Mouse (Mus musculus) layer of hippocampus, postnatal 10 days (tissue): ENCODE measurements around the gene Slc12a8. TPM values are rescaled to one million over a fixed set of nuclear protein-coding genes. Genes with fewer than 3 reads are reported as not detected.
"Not testable (repeated sequence)": the region's sequence is repeated elsewhere in the genome, so short reads cannot be mapped to it uniquely, and the experiment has no call there.

ENCODE experiments used
- DNase-seq, 2 experiments: peaks; one replicate each; pipeline ENCODE4 v3.0.0; 2021; ENCODE audit warnings: low spot score in 2 of 2
- long read RNA-seq: library from polyadenylated mRNA; stranded (forward); transcript quantifications from one replicate; pipeline ENCODE4 v2.0.0, GENCODE M21; 2023
- total RNA-seq, 2 experiments: library from RNA; stranded (reverse); gene quantifications; 2 replicates each; pipeline ENCODE4 v1.2.3; 2021

Slc12a8 gene
- total RNA-seq, result 1 to 10 TPM; 1.2 to 1.6 TPM
- long read RNA-seq, partial matches to known transcripts, result 0 of 1 reads
- long read RNA-seq, other reads (novel, unspliced or antisense), result 1 of 1 reads

- DNase-seq, result peak; percentile 26 to 47
Measured at GRCm38 (mm10) chr16:33516807-33517565, at the start of gene Slc12a8. Slc12a8 (plus strand) TSS chr16:33517328.

DNA sequence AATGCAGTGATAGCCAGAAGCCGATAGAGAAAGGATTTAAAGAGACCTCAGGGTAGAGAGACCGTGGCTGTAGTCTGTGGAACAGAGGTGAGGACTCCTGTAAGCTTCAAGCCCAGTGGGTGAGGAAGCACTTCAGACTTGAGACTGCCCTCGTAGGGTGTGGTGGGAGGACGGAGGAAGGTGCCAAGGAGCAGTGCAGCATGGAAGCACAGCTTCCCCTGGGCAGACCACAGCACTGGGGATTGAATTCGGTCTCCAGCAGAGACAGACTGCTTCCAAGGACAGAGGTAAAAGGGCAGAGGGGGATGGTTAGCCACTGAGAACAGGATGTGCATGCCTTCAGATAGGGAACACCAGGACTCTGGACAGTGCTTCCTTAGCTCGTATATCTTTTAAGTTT lies 49.7 kb upstream of the Slc12a8 start:
- no peak for DNase-seq

DNA sequence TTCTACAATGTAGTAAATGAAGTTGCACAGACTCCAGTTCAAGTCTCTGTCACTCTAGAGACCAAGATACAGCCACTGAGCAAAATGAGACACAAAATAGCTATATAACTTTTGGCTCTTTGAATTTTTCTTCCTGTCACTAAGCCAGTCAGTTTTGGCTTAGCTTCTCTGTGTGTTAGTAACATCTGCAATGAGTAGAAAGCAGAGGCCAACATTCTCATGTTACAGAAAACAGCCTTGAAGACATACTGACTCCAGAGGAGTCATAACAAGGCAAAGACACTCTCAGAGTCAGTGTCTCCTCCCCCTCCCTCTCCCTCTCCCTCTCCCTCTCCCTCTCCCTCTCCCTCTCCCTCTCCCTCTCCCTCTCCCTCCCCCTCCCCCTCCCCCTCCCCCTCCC lies 47.2 kb upstream of the Slc12a8 start:
- DNase-seq, result no peak

- DNase-seq, result no peak
Measured at GRCm38 (mm10) chr16:33474381-33474780, 42.7 kb upstream of the Slc12a8 start.

DNA sequence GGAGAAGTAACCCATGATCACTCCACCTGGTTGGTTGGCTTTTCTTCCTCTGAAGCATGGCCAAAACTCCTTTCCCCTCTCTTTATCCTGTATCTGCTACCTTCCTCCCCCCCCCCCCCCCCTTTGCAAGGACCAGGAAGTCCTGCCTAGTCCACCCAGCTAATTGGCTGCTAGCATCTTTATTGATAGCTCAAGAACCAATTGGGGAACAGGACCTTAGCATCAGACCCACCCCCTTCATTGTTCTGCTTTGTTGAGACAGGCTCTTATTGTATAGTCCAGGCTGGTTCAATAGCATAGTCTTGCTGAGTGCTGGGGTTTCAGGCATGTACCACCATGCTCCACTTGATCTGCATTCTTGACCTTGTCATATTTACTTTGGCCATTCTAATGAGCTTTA lies 37.2 kb upstream of the Slc12a8 start:
- no peak for DNase-seq

DNA sequence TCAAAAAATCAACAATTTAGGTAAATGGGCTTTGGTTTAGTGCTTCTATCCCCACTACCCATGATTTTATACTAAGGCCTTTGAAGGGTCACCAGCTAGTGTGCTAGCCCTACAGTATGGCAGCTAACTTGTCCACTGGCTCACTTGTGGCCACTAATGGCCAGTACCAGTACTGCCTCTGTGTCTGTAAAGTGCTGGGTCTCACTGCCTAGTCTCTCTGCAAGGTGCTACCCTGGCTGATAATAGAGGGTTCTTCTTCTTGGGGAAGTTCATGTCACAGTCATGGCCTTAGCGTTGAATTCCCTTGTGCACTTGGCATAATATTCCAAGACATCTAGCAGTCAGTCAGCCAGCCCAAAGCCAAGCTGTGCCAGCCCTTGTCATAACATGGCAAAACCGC lies 36.0 kb upstream of the Slc12a8 start:
- DNase-seq, result no peak

DNA sequence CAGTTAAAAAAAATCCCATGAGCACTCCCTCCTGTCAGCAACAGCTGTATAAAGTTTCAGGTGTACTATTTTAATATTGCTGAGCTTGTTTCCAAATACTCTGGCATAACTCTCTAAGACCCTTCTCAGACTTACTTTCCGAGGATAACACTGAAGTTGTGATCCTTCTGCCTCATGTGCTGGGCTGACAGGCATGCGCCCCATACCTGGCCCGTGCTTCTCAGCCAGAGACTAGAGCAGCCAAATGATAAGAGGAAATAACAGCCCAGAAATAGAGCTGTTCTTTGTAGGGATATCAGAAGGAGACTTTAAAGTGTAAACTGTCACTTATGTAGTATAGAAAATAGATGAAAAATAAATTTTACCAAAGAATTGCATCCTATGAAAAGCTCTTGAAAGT lies 34.8 kb upstream of the Slc12a8 start:
- no peak for DNase-seq

DNA sequence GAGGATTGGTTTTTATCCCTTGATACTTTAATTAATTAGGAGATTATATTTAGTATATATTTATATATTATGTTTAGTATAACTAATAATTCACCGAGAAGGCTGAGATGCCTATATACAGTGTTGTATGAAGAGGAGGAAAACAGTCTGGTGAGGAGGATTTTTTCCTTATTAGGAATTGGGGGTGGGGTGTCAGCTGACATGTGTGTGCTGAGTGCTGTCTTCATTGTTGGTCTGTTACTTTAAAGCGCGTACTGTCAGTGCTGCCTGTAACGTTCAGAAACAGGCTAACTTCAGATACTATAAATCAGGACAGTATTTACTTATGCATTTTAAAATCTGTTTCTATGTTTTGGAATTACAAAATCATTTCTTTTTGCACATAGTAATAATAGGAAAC lies 29.4 kb upstream of the Slc12a8 start:
- no peak for DNase-seq

DNA sequence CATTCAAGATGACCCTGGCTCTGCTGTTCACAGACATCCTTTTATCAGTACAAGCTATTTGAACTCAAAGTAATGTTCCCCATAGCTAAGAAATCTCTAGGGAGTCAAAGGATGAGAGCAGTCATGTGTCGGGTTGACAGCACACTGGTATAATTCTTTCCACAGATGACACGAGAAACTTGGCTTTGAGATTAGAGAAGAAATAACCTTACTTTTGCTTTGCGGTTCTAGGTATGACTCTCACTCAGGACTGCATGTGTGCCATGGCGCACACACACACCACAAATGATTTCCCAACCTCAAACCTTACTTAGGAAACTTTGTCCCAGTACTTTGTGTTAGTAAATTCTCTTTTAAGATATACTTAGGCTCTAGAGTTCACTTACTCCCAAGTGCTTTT lies 22.8 kb upstream of the Slc12a8 start:
- DNase-seq, result no peak

GRCm38 (mm10) chr16:33508082-33508481 lies 9.0 kb upstream of the Slc12a8 start:
- no peak for DNase-seq

DNA sequence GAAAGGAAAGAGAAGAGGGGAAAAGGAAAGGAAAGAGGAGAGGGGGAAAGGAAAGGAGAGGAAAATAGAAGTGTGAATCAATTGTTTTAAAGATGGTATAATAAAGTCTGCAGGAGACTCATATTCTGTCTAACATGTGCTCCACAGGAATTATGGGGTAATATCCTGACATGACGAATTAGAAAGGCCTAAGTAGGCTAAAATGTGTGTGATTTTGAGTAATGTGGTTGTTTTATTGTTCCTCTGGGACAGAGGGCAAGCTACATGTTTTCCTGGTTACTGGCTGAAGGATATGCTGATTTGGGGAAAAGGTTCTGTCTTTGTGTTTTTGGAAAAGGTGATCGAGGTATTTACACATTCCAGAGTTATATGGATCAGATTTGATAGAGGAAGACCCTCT lies 7.9 kb upstream of the Slc12a8 start:
- not testable (repeated sequence) for DNase-seq

GRCm38 (mm10) chr16:33510856-33511255 lies 6.3 kb upstream of the Slc12a8 start:
- DNase-seq, result not testable (repeated sequence)

DNA sequence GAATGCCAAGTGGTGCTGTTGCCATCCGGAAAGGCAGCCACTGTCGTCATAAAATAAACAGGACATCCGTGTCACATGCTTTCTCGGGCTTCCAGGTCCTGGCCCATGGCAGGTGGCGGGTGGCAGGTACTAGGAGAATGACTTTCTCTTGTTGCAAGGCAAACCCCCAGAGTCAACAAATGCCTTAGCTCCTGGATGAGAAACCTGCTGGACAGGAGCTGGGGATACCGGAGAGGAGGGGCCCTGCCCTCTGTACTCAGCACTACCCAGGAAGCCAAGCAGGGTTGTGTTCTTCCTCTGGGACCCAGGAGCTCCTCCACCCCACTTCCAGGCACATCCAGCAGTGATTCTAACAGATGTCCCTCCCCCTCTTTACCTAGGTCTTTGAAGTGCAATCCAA lies 4.6 kb upstream of the Slc12a8 start:
- no peak for DNase-seq

DNA sequence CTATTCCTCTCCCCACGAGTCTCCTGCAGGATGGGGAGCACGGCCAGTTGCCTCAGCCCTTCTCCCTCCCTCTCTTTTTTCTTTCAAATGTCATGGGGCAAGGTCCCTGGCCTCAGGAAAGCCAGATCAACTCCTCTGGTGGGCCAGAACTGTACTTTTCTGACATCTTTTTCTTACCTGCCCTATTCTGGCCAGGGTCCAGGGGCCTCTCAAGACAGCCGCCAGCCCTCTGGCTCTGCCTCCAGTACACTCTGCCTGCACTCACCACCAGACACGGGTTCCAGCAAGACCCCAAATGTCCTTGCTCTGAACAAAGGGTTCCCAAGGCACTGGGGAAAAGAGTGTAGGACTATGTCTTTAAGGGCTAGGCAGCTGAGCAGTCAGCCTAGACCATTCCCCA lies 499 bp downstream of the Slc12a8 start:
- no peak for DNase-seq

GRCm38 (mm10) chr16:33518236-33518635 lies 1.1 kb downstream of the Slc12a8 start:
- no peak for DNase-seq

GRCm38 (mm10) chr16:33519916-33520568 lies 2.9 kb downstream of the Slc12a8 start:
- DNase-seq, result no peak

DNA sequence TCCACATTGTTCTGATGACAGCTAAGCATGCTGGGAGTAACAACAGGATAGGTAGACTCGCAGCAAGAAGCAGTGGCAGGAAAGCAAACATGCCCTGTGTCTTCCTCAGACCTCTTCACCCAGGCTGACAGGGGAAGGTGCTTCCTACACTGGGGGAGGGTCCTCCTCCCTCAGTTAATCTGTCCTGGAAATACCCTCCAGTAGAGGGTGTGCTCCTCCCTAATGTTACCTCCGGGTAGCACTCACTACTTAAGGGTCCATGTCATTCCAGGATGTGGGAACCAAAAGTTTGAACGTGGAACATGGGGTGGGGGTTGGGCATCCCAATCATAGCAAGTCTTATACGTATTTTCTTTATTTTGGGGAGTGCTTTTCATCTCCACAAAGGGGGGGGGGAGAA lies 5.4 kb downstream of the Slc12a8 start:
- no peak for DNase-seq

GRCm38 (mm10) chr16:33523571-33523970 lies 6.4 kb downstream of the Slc12a8 start:
- no peak for DNase-seq

- no peak for DNase-seq
Measured at GRCm38 (mm10) chr16:33529502-33530454, 12.7 kb downstream of the Slc12a8 start.

GRCm38 (mm10) chr16:33531184-33531583 lies 14.1 kb downstream of the Slc12a8 start:
- no peak for DNase-seq

- no peak for DNase-seq
Measured at GRCm38 (mm10) chr16:33536456-33536855, 19.3 kb downstream of the Slc12a8 start.
